Mouse (Mus musculus) kidney, embryonic 16.5 days (tissue): ENCODE measurements around the gene AF067061. TPM values are rescaled to one million over a fixed set of nuclear protein-coding genes. Genes with fewer than 3 reads are reported as not detected.
"Not testable (repeated sequence)": the region's sequence is repeated elsewhere in the genome, so short reads cannot be mapped to it uniquely, and the experiment has no call there.

Experiments used
- ATAC-seq: fragments of 200-750 bp; cut with Nextera tagmentation; 2 replicates; pipeline ENCODE4 v1.8.0; 2017; ENCODE audit warnings: moderate TSS enrichment; ENCODE audit not compliant: low FRiP score, low TSS enrichment
- H3K27ac ChIP-seq: fragments of 300-500 bp; sonication (generic); 2 replicates; pipeline ENCODE4 v1.5.1; 2014; ENCODE audit warnings: low read length
- H3K27me3 ChIP-seq: fragments of 300-500 bp; sonication (generic); 2 replicates; pipeline ENCODE4 v1.6.1; 2014; ENCODE audit warnings: low read length, control low read depth, mixed read lengths; ENCODE audit not compliant: insufficient read depth
- H3K36me3 ChIP-seq: fragments of 300-500 bp; sonication (generic); 2 replicates; pipeline ENCODE4 v1.6.1; 2014; ENCODE audit warnings: low read length, control low read depth, mixed read lengths; ENCODE audit not compliant: insufficient read depth
- H3K4me1 ChIP-seq: fragments of 300-500 bp; sonication (generic); 2 replicates; pipeline ENCODE4 v1.6.1; 2014; ENCODE audit warnings: low read length, control low read depth, mixed read lengths; ENCODE audit not compliant: insufficient read depth
- H3K4me2 ChIP-seq: fragments of 300-500 bp; sonication (generic); replicated peaks from 2 replicates; pipeline ENCODE4 v1.6.1; 2014; ENCODE audit warnings: low read depth, low read length
- H3K4me3 ChIP-seq: fragments of 300-500 bp; sonication (generic); 2 replicates; pipeline ENCODE4 v1.5.1; 2014; ENCODE audit warnings: mild to moderate bottlenecking, low read length
- H3K9ac ChIP-seq: fragments of 300-500 bp; sonication (generic); replicated peaks from 2 replicates; pipeline ENCODE4 v1.6.1; 2014; ENCODE audit warnings: low read length
- H3K9me3 ChIP-seq: fragments of 300-500 bp; sonication (generic); 2 replicates; pipeline ENCODE4 v1.6.1; 2016; ENCODE audit warnings: low read length, control low read depth
- whole genome bisulfite sequencing: fragments of 180-500 bp; shearing (Covaris S2); extraction: QIAGEN DNeasy Blood & Tissue Kit; methylation state at CpG from one replicate; pipeline ENCODE4 v1.1.7; 2014; 5-methylcytosine and 5-hydroxymethylcytosine counted together
- polyA plus RNA-seq: library from polyadenylated mRNA; unstranded; fragments of >200 nt; fragmentation: Nextera tagmentation; extraction: Ambion mirVana; gene quantifications from 2 replicates; pipeline ENCODE4 v1.2.1, GENCODE M21; 2015

AF067061 gene
- not detected in 2 replicates for polyA plus RNA-seq

DNA sequence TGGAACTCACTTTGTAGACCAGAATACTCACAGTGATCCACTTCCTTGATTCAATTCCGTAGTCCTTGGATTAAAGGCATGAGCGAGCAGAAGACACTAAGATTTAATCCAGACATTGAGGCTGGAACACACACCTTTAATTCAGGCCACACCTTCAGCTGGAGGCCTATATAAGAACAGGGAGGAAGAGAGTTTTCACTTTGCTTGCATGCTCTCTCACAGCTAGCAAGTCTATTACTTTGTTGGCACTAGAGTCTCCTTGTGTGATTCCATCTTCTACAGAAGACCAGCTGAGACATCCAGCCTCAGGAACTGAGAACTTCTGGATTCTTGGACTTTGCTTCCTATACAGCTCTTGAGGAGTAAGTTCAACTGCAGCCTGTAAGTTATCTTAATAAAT lies at the start of gene AF067061:
TSS of gene AF067061 (plus strand) at position 245 of the 400 bp plus-strand sequence.
- H3K4me3 ChIP-seq, H3K4me2 ChIP-seq, H3K4me1 ChIP-seq, H3K9me3 ChIP-seq, H3K9ac ChIP-seq, H3K27me3 ChIP-seq, ATAC-seq, H3K27ac ChIP-seq, H3K36me3 ChIP-seq: not testable (repeated sequence)
- whole genome bisulfite sequencing, result 89% methylated on average over 2 of the region's 2 CpGs

GRCm38 (mm10) chr13:120215847-120216246 lies 47.1 kb upstream of the AF067061 start, which contains the start of gene Gm21762:
TSS of gene Gm21762 (minus strand) at chr13:120215947.
- ATAC-seq, H3K27me3 ChIP-seq, H3K36me3 ChIP-seq, H3K27ac ChIP-seq, H3K9ac ChIP-seq, H3K4me3 ChIP-seq, H3K9me3 ChIP-seq, H3K4me2 ChIP-seq, H3K4me1 ChIP-seq: not testable (repeated sequence)
- no CpG with 5 or more reads among the region's 2 CpGs for WGBS

- not testable (repeated sequence) for H3K4me1 ChIP-seq, H3K4me3 ChIP-seq, H3K9me3 ChIP-seq, H3K36me3 ChIP-seq, H3K27ac ChIP-seq, ATAC-seq, H3K4me2 ChIP-seq, H3K9ac ChIP-seq, H3K27me3 ChIP-seq
- 89% methylated on average over 5 of the region's 5 CpGs for WGBS
Observed at GRCm38 (mm10) chr13:120220922-120221321, 42.0 kb upstream of the AF067061 start.

- H3K27me3 ChIP-seq, H3K4me3 ChIP-seq, H3K4me2 ChIP-seq, H3K9me3 ChIP-seq, H3K4me1 ChIP-seq, H3K27ac ChIP-seq, ATAC-seq, H3K36me3 ChIP-seq, H3K9ac ChIP-seq: not testable (repeated sequence)
- WGBS, result 94% methylated on average over 16 of the region's 25 CpGs
Observed at GRCm38 (mm10) chr13:120223012-120223659, 39.8 kb upstream of the AF067061 start.

GRCm38 (mm10) chr13:120231798-120232197 lies 31.1 kb upstream of the AF067061 start:
- not testable (repeated sequence) for H3K9me3 ChIP-seq, H3K4me1 ChIP-seq, ATAC-seq, H3K9ac ChIP-seq, H3K27ac ChIP-seq, H3K36me3 ChIP-seq, H3K4me2 ChIP-seq, H3K4me3 ChIP-seq, H3K27me3 ChIP-seq
- WGBS, result 92% methylated on average over 16 of the region's 17 CpGs

GRCm38 (mm10) chr13:120232447-120233049 lies 30.4 kb upstream of the AF067061 start:
- not testable (repeated sequence) for ATAC-seq, H3K4me2 ChIP-seq, H3K27me3 ChIP-seq, H3K4me3 ChIP-seq, H3K27ac ChIP-seq, H3K9ac ChIP-seq, H3K4me1 ChIP-seq, H3K9me3 ChIP-seq, H3K36me3 ChIP-seq
- 80% methylated on average over 12 of the region's 25 CpGs for WGBS

- not testable (repeated sequence) for H3K27me3 ChIP-seq, H3K4me2 ChIP-seq, H3K4me3 ChIP-seq, H3K36me3 ChIP-seq, H3K9me3 ChIP-seq, ATAC-seq, H3K9ac ChIP-seq, H3K4me1 ChIP-seq, H3K27ac ChIP-seq
Observed at GRCm38 (mm10) chr13:120238811-120239210, 24.1 kb upstream of the AF067061 start, which contains the start of gene Gm21731. TSS of gene Gm21731 (plus strand) at chr13:120239111.

DNA sequence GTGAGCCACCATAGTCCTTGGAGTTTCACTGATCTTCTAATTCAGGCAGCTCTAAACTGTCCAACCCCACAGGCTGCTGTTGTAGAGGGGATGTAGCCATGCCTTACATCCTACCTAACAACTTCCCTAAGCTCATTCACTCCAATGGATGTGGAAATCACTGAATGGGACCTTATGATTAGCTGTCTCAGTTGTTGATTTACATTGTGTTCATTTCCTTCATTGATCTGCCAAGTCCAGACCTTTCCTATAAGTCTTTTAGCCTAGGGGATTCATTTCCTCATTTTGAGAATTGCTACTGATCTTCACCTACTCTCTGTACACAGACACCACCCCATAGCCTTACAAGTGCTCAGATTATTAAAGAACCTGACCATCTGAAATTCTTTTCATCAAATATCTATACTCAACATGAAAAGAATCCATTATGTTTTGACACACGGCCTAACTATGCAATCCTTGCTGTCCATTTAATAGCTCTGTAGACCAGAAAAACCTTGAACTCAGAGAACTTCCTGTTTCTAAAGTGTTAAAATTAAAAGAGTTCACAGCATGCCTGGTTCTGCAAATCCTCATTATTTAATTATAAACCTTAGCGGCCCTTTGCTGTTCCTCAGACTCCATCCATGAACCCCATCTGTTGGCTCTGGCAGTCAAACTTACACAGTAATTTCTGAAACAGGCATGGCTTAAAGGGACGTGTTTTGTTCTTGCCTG lies 11.5 kb upstream of the AF067061 start:
- H3K27ac ChIP-seq, H3K27me3 ChIP-seq, H3K9me3 ChIP-seq, H3K4me2 ChIP-seq, H3K4me1 ChIP-seq, ATAC-seq, H3K4me3 ChIP-seq, H3K36me3 ChIP-seq, H3K9ac ChIP-seq: not testable (repeated sequence)
- 74% methylated on average over 2 of the region's 3 CpGs for whole genome bisulfite sequencing

- H3K4me3 ChIP-seq, H3K27me3 ChIP-seq, H3K4me1 ChIP-seq, H3K9ac ChIP-seq, H3K27ac ChIP-seq, H3K36me3 ChIP-seq, H3K9me3 ChIP-seq, H3K4me2 ChIP-seq, ATAC-seq: not testable (repeated sequence)
- WGBS, result 88% methylated on average over 3 of the region's 3 CpGs
Observed at GRCm38 (mm10) chr13:120258817-120259658, 3.9 kb upstream of the AF067061 start.
